Mouse (Mus musculus): ENCODE data around the gene Tfeb.

Gene Tfeb

GRCm38 (mm10) chr17:47818038-47818725, 81.4 kb downstream of the Tfeb start:
- in situ Hi-C loops (cut with MboI; ENCODE audit: low sequenced_read_pairs): no loop called here

- in situ Hi-C loops (cut with MboI; ENCODE audit: low sequenced_read_pairs): no loop called here
Observed at GRCm38 (mm10) chr17:47821339-47821738, 84.5 kb downstream of the Tfeb start.

GRCm38 (mm10) chr17:47831161-47831560, 94.3 kb downstream of the Tfeb start:
- in situ Hi-C loops (cut with MboI; ENCODE audit: low sequenced_read_pairs): no loop called here

- in situ Hi-C loops (cut with MboI; ENCODE audit: low sequenced_read_pairs): no loop called here
Observed at GRCm38 (mm10) chr17:47831772-47832171, 94.9 kb downstream of the Tfeb start.

GRCm38 (mm10) chr17:47832501-47833028, 95.7 kb downstream of the Tfeb start:
- in situ Hi-C loops (cut with MboI; ENCODE audit: low sequenced_read_pairs): no loop called here

- in situ Hi-C loops (cut with MboI; ENCODE audit: low sequenced_read_pairs): no loop called here
Observed at GRCm38 (mm10) chr17:47833029-47833627, 96.3 kb downstream of the Tfeb start.

- in situ Hi-C loops (cut with MboI; ENCODE audit: low sequenced_read_pairs): no loop called here
Observed at GRCm38 (mm10) chr17:47833628-47834481, 97.0 kb downstream of the Tfeb start.

- in situ Hi-C loops (cut with MboI; ENCODE audit: low sequenced_read_pairs): no loop called here
Observed at GRCm38 (mm10) chr17:47834482-47834767, 97.6 kb downstream of the Tfeb start, which contains the start of gene Mdfi. Mdfi (minus strand) TSS chr17:47834691.

- in situ Hi-C loops (cut with MboI; ENCODE audit: low sequenced_read_pairs): no loop called here
Observed at GRCm38 (mm10) chr17:47837808-47838207, 101.0 kb downstream of the Tfeb start.

- in situ Hi-C loops (cut with MboI; ENCODE audit: low sequenced_read_pairs): no loop called here
Observed at GRCm38 (mm10) chr17:47841521-47841920, 104.7 kb downstream of the Tfeb start.

Measured in CH12F3 (cell line).